Mouse (Mus musculus): ENCODE measurements around the gene Mki67.
"Not testable (repeated sequence)": the region's sequence is repeated elsewhere in the genome, so short reads cannot be mapped to it uniquely, and the experiment has no call there.

Mki67 gene

DNA sequence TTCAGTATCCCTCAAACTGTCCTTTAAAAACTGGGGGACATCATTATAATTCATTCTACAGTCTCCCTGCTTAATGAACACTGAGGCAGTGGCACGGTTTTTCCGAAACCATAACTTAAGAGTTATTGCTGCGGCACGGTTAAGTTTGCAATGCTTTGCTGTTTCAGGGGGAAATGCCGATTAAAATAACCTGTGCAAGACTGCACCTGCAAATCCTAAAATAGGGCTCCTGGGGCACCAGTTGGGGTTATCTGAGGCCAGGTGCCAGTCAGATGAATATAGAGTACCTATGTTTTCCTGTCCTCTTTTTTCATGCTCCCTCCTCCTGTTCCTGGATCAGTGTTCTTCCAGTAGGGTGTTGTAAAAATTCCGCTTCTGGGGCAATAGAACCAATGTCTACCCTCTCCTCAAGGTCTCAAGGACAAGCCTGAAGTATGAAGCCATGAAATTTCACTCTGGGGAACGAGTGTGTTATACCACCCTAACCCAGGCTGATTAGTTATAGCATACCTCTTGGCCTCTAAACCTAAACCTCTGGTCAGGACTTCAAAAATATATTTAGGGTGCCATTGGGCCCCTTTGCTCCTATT, 902 bp upstream of the Mki67 start:
- peak; percentile 85 for DNase-seq (ENCODE audit: low read depth, low spot score)

DNA sequence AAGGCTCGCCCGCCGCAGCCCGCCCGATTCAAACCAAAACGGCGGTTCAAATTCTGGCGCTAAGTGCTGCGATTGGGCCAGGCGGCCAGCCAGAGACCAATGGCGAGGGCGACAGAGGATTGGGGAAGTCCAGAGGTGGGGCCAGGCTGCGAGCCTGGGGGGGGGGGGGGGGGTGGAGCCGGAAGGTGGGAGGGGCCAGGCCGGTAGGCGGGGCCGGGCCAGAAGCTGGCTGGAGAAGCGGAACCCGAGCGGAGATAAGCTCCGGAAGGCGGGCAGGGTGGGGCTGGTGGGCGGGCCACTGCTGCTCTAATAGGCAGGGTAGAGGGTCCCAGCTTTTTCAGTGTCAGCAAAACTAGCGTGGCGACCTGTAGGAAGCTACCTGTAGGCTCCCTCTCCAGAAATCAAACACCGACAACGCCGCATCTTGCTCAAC, 300 bp upstream of the Mki67 start:
- peak; percentile 93 for DNase-seq (ENCODE audit: low read depth, low spot score)

DNA sequence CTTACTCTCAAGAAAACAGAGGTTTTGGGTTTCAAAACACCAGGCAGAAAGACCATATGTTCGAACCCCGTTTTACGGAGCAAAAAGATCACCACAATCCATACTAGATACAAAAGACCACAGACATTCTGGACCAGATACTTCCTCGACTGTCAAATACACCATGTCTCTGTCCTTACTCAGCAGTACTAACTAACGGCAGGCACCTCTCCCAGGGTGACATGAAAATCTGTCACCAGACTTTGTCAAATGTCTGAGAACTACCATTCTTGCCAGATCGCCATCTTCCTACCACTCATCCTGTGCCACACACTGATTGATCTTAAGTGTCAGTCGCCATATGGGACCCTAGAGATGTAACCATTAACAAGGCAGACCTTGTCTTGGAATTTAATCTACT, 995 bp downstream of the Mki67 start:
- DNase-seq (ENCODE audit: low read depth, low spot score), result peak; percentile 46

DNA sequence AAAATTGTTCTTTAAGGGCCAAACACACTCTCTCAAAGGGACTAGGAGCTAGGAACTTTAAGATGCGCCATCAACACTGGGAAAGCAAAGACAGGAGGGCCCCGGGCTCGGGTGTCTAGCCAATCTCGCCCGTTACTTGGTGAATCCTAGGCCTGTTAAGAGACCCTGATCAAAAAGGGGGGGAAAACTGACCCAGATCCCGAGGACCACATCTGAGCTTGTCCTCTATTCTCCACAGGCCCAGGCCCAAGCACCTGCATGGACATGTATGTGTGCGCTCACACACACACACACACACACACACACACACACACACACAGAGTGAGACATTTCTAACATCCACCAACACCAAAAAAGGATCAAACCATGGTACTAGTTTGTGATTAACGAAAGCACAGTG, 2.8 kb downstream of the Mki67 start:
- peak; percentile 56 for DNase-seq (ENCODE audit: low read depth, low spot score)

DNA sequence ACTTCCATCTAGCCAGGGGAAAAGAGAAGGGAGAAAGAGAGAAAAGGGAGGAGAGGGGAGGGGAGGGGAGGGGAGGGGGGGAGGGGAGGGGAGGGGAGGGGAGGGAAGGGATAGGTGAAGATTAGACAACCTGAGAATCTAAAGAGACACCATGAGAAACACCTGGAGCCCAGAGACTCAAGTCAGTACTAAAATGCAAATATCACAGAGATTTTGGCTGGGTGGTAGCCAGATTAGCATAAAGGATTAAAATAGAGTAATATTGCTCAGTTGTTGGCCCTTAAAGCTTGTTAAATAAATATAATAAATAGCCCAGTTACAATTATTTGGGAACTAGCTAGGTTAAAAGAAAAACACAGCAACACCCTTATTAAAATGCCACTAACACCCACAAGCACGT, 3.6 kb downstream of the Mki67 start:
- DNase-seq (ENCODE audit: low read depth, low spot score), result peak; percentile 71

DNA sequence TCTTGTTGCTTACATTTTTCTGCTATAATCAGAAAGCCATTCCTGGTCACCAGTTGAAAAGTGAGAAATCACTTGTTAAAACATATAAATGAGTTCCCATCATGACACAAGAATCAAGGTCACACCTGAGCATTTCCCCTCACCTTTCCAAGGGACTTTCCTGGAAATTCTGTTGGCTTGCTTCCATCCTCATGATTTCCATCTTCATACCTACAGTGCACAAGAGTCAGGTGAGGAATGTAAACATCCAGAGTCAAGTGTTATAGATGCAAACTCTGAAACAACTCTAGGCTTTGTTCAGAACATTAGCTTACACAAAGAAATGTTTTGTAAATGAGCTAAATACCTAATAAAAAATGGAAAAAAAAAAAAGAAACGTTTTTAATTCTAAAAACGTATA, 5.5 kb downstream of the Mki67 start:
- no peak for DNase-seq (ENCODE audit: low read depth, low spot score)

DNA sequence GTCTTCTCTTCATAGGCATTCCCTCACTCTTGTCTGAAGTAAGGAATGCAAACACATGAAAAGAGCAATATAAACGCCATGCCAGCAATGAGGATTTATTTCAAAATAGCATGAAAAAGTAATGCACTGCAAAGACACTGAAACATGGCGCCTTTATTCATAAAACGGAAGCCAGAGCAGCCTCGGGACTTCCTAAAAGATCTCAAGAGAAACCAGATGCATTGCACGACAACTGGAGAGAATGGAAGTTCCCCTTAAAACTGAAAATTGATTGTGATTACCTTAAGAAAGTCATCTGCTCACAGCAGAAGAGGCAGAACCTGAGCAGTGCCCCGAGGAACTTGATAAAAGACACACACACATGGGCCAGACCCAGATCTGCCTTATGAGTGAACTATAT, 10.4 kb downstream of the Mki67 start:
- no peak for DNase-seq (ENCODE audit: low read depth, low spot score)

DNA sequence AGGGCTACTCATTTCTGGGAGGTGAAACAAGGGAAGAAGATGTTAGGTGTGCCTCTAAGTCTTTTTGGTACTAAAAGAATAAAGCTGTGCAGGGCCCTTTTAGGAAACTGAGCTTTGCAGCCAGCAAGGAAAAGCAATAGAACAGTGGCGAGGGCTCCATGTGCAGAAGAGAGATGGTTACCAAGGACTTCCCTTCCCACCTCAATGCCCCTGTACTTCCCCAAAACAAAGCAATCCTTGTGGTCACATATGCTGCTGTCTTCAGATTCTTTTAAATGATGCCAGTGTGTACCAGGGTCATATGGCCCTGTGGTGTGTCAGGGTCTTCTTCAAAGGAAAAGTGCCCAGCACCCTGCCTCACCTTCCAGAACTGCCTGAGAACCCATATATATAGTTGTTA, 11.1 kb downstream of the Mki67 start:
- DNase-seq (ENCODE audit: low read depth, low spot score), result no peak

DNA sequence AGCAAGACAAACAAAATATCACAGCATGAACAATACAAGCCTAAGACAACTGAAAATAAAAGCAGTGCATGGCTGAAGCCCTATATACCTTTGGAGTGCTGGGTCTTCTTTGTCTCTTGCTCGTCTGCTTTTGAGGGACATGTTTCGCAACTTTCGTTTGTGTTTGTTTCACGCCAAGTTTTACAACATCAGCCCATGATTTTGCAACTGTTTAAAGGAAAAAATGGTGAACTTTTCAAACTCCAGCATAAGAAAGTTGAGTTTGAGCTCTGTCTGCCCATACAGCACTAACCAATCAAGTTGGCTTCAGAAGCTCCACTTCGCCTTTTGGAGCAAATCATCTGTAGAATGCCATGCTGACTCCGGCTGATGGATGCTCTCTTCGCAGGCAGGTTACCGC, 11.9 kb downstream of the Mki67 start:
- DNase-seq (ENCODE audit: low read depth, low spot score), result no peak

DNA sequence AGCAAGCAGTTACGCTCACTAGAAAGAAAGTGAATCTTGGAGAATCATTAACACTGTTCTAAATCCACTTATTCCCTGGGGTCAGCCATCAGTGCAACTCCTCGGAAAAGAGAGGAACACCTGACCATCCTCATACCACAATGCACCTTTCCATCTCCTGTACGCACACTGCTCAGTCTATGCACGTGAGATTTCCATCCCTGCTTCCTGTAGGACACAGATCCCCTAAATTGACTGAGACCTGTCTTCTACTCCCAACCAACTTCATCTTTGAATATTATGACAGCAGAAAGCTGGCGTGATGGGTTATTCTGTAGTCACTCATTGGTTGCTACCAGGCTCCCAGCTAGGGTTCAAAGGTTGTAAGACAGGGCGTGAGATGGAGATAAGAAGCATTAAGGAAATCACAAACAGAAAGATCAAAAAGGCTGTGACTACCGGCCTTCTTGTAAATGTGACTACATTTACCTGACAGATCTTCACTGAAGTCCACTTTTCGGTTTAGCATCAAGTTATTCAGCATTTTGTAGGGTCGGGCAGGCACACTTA, 12.5 kb downstream of the Mki67 start:
- DNase-seq (ENCODE audit: low read depth, low spot score), result no peak

DNA sequence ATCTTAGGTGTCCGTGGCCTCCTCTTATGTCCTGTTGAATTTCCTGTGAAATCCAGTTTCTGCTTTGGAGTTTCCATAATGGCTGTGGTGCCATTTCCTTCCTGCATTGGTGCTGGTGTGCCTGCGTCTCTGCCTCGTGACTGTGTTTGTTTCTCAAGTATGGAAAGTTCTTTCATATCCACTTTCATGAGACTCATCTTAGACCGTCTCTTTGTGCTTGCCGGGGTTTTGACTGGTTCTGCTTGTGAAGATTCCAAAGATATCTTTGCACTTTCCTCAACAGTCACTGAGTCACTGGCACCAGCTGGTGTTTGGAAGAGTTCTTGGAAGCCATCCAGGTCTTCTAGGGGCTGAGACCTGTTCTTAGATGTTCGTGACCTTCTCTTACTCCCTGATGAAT, 16.8 kb downstream of the Mki67 start:
- DNase-seq (ENCODE audit: low read depth, low spot score), result not testable (repeated sequence)

DNA sequence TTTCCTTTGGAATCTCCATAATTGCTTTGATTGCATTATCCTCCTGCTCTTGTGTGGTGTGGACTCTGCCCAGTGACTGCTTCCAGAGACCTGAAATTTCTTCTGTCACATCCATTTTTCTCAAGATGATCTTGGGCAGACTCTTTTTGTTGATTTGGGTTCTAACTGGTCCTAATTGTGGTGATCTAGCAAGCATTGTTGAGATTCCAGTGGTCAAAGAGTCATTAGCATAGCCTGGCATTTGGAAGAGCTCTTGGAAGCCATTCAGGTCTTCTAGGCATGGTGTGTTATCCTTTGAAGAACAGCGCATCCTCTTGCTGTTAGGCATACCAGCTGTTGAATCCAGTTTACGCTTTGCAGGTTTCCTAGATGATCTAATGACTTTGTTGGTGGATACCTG, 17.8 kb downstream of the Mki67 start:
- no peak for DNase-seq (ENCODE audit: low read depth, low spot score)

DNA sequence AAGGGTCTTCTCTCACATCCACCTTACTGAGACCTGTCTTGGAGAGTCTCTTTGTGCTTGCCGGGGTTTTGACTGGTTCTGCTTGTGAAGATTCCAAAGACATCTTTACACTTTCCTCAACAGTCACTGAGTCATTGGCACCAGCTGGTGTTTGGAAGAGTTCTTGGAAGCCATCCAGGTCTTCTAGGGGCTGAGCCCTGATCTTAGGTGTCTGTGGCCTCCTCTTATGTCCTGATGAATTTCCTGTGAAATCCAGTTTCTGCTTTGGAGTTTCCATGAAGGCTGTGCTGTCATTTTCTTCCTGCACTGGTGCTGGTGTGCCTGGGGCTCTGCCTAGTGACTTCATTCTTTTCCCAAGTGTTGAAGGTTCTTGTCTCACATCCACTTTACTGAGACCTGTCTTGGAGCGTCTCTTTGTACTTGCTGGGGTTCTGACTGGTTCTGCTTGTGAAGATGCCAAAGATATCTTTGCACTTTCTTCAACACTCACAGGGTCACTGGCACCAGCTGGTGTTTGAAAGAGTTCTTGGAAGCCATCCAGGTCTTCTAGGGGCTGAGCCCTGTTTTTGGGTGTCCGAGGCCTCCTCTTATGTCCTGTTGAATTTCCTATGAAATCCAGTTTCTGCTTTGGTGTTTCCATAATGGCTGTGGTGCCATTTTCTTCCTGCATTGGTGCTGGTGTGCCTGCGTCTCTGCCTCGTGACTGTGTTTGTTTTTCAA, 19.0 kb downstream of the Mki67 start:
- not testable (repeated sequence) for DNase-seq (ENCODE audit: low read depth, low spot score)

DNA sequence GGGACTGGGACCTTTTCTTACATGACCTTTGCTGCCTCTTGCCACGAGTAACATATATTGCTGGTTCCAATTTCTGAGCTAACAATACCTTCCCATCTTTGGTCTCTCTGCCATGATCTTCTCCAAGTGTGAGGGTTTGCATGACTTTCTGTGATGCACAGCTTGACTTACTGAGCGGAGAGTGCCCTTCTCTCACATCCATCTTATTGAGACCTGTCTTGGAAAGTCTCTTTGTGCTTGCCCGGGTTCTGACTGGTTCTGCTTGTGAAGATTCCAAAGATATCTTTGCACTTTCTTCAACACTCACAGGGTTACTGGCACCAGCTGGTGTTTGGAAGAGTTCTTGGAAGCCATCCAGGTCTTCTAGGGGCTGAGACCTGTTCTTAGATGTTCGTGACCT, 20.0 kb downstream of the Mki67 start:
- no peak for DNase-seq (ENCODE audit: low read depth, low spot score)

DNA sequence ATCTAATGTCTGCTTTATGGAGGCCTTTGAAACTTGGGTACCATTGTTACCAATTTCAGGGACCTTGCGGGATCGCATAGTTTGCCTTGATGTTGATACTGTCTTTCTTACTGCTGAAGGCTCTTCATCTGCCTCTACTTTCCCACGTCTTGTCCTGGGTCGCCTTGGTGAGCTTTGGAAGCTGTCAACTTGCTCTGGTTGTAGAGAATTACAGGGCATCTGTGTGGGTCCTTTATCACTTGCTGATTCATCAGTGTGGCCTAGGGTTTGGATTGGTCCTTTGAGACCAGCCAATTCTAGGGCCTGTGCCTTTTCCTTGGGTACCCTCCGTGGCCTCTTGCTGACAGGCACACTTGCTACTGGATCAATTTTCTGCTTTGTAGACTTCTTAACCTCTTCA, 21.4 kb downstream of the Mki67 start:
- no peak for DNase-seq (ENCODE audit: low read depth, low spot score)

DNA sequence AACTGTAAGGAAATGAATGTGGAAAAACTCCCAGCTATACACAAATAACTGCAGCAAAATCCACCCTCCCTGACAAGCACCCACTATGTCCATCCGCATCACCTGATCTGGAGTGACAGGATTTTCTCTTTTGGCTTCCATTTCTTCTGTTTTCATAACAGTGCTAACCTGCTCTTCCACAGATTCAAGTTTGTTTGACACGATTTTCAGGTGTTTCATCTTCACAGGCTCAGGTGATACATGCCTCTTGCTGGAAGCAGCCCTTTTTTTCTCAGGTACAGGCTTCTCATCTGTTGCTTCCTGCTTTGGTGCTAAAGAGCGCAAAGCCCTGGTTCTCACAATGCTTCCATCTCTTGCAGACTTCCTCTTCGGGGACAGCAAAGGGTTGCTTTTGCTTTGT, 22.0 kb downstream of the Mki67 start:
- DNase-seq (ENCODE audit: low read depth, low spot score), result no peak

DNA sequence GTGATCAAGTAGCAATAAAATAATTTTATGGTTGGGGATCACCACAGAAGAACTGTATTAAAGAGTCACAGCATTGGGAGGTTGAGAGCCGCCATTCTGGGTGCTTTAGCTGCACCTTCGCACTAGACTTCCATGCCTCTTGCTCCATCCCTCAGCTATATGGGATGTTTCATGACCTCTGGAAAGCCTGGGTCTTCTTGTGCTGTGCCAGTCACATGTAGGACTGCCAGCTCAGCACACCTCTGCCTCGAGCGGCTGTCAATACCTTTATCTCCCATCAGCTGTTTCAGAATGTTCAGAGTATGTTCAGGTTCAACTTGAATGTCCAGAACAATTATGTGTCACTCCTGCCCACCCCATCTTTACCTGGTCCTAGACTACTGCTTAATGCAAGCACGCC, 24.2 kb downstream of the Mki67 start:
- no peak for DNase-seq (ENCODE audit: low read depth, low spot score)

DNA sequence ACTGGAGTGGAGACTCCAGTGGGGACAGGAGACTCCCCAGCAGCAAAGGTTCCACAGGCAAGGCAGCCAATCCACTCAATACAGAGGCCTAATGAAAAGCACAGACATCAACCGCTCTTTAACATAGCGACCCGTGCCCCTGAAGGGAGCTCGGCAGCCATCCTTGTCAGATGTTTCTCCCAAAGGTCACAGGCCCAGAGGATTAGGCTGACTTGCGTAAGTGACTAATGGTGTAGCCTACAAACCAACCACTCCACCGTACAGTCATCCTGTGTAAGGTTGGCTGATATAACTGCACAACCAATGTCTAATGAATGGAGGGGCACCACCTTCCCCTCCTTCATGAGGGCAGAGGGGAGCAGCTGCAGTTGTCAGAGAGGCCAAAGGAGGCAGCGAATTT, 26.8 kb downstream of the Mki67 start:
- no peak for DNase-seq (ENCODE audit: low read depth, low spot score)

DNA sequence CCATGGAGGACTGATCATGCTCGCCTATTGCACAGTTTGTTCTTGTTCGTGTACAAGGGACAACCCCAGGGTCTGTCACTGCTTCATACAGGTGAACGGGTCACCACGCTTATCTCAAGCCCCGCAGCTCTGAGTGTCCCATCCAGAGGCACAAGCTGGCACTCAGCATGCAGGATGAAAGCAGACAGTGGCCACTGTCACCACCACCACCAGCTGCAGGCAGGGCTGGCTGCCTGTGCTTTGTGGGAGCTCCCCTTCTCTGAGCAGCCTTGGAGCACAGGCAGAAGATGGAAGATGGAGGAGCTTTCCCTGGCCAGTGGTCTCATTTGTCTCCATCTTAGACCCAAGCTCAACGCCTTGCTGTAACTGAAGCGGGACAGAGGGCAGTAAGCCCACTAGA, 31.2 kb downstream of the Mki67 start:
- peak; percentile 59 for DNase-seq (ENCODE audit: low read depth, low spot score)

DNA sequence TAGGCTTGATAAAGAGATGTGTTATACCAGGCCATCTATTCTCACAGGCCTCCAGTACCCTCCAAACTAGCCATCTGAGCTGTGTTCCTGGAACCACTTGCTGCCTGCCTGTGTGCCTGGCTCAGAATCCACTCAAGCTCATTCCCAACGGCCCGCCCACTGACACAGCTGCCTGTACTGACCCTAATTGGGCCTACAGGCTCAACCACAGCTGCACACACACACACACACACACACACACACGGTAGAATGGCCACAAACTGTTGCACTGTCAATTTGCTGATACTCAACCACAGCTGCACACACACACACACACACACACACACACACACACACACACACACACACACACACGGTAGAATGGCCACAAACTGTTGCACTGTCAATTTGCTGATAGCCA, 32.1 kb downstream of the Mki67 start:
- peak; percentile 39 for DNase-seq (ENCODE audit: low read depth, low spot score)

DNA sequence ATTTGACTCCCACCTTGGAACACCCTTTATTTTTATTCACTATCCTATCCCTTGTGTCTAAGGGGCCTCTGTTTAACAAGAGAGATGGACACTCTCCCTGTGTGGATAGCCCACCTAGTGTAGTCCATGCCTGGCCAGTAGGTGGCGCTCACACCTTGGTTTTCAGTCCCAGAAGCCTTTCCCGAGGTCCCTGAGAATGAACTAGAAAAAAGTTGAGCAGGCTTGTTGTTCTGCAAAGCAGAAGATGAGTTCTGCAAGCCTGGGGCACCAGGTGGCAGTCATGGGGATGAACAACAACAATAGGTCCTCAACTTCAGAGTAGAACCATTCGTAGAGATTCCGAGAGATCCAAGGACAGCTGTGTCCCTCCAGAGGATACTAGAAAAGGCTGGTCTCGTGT, 35.8 kb downstream of the Mki67 start:
- peak; percentile 77 for DNase-seq (ENCODE audit: low read depth, low spot score)

DNA sequence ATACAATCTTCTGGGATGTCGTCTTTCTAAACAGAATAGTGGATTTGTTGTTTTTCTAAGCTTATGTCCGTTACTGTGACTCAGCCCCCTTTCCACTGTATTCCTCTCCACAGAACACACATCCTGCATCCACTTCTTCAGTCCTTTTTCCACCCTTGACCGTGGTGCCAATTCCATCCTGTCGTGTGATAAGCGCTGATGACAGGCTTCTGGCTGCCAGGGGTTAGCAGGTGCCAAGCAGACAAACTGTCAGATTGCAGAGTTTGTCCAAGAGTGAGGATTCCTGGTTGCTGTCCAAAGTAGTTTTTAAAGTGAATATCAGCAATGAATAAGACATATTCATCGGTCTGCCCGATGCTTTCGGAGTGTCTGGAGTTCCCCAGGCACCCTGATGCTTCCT, 39.4 kb downstream of the Mki67 start:
- no peak for DNase-seq (ENCODE audit: low read depth, low spot score)

DNA sequence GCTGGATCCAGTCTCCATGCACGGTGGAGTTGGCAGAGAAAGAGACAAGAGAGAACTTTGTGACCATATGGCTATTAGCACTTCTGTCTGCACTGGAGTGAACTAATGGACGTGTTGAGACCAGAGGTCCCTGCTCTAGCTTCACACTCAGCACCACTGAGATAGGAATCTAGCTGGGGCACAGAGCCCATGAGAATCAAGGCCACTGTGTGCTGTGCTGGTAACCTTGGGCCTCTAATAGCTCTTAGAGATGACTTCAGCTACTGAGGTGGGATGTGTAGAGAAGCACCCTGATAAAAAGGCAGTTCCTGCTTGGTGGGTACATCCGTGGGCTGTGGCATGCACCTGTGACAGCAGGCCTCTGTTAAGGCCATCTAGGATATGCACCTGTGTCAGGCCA, 42.6 kb downstream of the Mki67 start:
- DNase-seq (ENCODE audit: low read depth, low spot score), result no peak

All from A20 (cell line).